Mouse (Mus musculus) urinary bladder, postnatal 4 days (tissue): ENCODE measurements around the gene Serf2.
A peak's percentile ranks its signal among the peaks of the same experiment; 100 is the strongest.

Experiments
- DNase-seq, 2 experiments: peaks; one replicate each; pipeline ENCODE4 v3.0.0; 2021 to 2022; ENCODE audit warnings: low spot score in 2 of 2

Serf2 gene

DNA sequence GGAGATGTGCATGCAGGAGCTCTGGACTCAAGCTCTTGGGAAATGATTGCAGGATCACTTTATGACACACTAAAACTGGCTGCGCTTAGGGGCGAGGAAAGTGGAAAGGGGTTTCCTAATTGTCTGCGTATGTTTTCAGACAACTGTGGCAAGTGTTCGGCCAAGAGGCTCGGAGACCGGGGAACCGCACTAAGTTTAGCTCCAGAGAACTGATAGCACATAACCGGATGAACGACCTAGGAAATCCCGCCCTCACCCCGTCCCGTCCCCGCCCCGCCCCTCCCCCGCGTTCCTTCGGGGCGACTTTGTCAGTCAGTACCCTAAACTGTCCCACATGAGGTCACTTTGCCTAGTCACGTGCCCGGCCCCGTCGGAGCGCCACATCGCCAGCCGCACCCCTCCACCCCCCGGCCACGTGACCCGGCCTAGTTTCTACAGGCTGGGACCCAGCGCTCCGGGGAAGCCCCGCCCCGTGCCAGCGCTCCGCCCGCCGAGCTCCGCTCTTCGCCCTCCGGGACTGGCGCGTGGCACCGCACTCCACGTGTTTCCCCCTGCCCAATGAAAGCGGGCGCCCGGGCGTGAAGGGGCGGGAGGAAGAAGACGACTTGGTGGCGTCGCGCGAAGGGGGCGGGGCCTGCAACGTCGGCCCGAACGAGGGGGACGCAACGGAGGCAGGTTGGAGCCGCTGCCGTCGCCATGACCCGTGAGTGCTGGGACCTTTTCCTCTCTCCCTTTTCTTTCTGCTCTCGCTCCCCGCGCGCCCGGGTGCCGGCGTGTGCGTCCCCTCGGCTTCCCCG lies at the start of gene Serf2:
Gene Serf2, plus strand, starts transcription at position 457 of the 797 bp plus-strand sequence.
- DNase-seq, result peak; percentile 100

DNA sequence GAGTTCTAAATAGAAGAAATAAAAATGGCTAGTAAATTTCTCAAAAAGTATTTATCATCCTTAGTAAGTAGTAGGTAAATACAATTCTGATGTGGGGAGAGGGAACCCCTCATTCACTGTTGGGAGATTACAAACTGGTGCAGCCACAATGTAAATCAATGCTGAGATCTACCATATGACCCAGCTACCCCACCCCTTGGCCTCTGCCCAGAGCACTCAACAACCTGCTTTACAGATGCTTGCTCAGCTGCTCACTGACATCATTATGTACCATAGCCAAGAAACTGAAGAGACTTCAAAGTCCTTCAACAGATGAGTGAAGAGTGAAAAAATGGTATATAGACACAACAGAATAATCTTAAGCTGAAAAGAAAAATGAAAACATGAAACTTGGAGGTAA lies 45.7 kb upstream of the Serf2 start:
- no peak for DNase-seq

DNA sequence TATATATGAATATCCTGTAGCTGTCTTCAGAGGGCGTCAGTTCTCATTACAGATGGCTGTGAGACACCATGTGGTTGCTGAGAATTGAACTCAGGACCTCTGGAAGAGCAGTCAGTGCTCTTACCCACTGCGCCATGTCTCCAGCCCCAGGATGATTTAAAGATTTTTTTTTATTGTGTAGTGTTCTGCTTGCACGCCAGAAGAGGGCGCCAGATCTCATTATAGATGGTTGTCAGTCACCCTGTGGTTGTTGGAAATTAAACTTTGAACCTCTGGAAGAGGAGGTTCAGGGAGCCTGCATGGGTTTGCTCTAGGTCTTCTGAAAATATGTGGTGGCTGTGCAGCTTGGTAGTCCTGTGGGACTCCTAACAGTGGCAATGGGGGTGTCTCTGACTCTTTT lies 40.8 kb upstream of the Serf2 start:
- no peak for DNase-seq

DNA sequence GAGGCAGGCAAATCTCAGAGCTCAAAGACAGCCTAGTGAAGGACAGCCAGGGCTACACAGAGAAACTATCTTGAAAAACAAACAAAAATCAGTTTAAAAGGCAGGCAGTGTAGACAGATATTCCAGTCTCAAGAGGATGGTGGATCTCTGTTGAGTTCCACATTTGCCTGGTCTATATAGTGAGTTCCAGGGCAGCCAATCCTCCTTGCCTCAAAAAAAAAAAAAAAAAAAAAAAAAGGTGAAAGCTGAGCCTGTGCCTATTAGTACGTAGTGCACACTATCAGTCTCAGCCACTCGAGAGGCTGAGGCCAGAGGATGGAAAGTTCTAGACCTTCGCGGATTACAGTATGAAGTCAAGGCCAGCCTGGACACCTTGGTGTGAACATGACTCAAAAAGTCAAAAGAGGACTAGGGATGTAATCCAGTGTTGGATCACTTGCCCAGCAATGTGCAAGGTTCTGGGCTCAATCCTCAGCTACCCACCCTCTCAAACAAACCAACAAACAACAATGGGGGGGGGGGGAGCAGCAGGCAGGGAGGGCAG lies 36.1 kb upstream of the Serf2 start:
- DNase-seq, result no peak

- DNase-seq, result peak; percentile 96 to 99
Observed at GRCm38 (mm10) chr2:121413387-121414042, 35.5 kb upstream of the Serf2 start, which contains the start of the genes Pdia3 and Catsper2. Gene Pdia3, plus strand, starts transcription at chr2:121413775. Gene Catsper2, minus strand, starts transcription at chr2:121413792.

GRCm38 (mm10) chr2:121414139-121414685 lies 34.8 kb upstream of the Serf2 start:
- no peak for DNase-seq

GRCm38 (mm10) chr2:121415103-121415502 lies 33.9 kb upstream of the Serf2 start:
- DNase-seq, result no peak

GRCm38 (mm10) chr2:121415591-121415990 lies 33.4 kb upstream of the Serf2 start:
- DNase-seq, result no peak

DNA sequence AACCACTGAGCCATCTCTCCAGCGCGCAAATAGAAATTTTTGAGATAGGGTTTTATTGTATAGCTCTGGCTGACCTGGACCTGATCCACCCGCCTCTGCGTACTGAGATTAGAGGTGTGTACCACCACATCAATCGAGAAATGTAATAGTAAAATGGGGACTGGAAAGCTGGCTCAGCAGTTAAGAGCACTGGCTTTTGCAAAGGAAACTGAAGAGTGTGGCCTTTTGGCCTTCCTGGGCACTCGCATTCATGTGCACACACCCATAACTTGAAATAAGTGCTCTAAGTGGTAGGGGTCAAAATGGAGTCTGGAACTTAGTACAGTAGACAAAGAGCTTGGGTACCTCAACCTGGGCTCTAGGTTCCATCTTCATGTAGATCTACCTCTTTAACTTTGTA lies 32.6 kb upstream of the Serf2 start:
- DNase-seq, result no peak

DNA sequence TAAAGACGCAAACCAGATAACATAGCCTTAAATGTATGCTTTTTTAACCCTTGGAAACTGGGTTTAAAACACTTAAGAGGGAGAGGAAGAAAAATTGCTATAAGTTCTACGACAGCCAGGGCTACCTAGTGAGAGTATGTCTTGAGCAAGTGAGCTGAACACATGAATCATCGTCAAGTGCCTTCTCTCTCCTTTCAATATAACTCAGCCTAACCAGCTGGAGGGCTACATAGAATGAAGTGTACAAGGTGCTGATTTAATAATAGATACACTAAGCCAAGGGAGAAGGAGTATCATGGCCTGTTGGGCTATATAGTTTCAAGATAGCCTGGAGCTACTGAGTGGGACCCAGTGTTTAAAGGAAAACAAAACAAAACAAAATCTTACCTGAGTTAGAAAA lies 30.5 kb upstream of the Serf2 start:
- DNase-seq, result no peak

DNA sequence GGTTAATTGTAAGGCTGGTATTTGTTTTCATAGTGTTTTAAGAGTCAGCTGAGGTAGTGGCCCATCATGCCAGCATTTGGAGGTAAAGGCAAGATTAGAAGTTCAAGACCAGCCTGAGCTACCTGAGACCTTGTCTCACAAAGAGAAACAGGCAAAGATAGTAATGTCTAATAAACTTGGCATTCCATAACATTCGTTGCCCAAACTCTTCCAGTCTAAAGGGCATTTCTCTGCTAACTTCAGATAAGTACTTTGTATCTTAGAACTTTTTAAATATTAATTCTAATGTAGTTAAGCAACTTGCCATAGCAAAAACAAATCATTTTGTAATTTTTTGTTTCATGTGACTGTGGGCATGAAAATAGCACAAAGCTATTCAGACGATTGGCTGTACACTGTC lies 25.8 kb upstream of the Serf2 start:
- DNase-seq, result no peak

- DNase-seq, result no peak
Observed at GRCm38 (mm10) chr2:121425890-121426289, 23.1 kb upstream of the Serf2 start.

DNA sequence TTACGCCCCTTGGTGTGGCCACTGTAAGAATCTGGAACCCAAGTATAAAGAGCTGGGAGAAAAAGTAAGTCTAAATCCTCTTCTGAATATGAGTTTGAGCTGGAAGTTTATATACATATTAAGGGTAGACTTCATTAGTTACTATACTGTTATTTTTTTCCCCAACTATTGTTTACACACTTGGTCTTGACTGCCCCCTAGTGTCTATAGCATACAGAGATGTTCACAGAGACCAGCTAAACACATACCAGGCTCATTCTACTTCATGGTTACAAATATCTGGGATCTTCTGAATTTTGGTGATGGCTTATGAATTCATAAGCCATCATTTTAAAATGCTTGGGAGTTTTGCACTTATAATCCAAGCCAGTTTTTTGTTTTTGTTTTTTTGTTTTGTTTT lies 14.1 kb upstream of the Serf2 start:
- no peak for DNase-seq

DNA sequence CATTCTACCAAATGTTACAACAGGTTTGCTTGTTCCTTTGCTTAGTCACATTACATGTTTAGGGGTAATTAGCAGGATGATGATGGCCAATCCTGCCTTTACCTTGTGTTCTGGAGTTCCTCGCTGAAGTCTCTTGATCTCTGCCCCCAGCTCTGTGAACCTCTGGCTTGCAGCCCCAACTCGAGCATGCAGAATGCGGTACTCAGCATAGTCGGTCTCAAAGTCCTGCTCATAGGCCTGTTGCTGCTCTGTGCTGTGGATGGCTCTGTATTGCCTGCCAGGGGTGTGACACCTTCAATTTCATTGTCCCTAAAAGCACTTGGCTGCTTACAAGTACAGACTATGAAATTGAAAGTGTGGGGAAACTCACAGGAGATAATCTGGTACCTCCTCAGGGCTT lies 9.2 kb upstream of the Serf2 start:
- no peak for DNase-seq

DNA sequence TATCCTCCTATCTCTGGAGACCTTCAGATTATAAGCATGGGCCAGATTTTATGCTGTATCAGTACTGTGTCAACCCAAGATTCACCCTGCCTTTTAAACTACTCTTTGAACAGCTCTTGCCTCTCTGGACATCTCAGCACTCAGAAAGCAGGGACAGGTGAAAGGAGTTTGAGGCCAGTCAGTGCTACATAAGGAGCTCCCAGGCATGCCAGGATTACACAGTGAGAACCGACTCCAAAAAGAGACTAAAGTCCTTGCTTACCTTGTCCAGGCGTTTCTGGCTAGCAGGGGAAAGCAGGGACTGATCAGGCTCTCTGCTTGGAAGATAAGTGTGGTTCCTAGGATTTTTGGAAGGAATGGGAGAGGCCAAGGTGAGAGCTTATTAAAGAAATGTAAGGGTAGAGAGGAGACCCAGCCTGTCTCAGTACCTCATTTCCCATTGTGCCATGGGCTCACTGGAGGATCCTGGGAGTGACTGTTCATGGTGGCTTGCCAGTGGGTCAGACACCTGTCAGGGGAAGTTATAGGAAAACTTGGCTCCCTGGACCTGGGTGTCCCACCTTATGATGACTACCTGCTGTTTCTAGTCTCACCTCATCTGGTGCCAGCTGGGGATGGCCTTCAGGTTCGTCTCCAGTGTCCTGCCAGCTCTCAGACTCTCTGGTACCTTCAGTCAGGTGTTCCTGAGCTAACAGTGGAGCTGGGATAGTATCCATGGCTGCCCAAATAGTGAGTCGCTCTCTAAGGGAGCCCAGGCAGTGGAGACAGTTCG lies 8.0 kb upstream of the Serf2 start:
- DNase-seq, result no peak

- no peak for DNase-seq
Observed at GRCm38 (mm10) chr2:121441800-121442199, 7.2 kb upstream of the Serf2 start.

DNA sequence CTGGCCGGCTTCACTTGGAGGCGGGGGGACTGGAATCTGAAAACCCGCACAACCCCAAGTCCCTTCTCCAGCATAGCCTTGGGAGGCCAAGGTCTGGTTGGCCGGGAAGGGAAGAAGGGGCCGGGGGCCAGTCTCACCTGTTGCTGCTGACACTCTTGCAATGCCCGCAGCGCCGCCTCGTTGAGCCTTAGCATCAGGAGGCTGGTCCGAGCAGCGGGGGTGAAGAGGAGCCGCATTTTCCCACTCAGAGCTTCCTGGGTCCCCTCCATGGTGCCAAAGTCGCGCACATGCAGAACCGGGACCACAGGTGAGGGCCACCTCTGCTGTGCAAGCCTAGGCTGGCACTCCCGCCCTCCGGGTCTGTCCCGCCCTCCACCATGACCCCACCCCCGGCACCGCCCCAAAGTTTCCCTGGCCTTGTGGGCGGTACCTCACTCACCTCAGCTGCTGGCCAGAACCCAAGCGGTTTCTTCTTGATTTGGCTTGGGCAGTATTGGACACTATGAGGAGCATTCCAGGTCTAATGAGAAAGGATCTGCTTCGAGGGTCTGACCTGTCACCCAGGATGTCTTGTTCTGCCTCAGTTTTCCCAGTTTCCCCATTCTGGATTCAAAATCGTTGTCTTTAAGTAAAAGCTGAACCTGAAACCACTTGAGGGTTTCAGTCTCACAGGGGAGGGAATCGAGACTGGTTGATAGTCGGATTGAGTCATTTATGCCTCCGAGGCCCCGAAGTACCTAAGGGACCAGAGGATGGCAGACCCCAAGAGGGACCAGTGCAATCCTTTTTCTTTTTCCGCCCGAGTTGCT lies 6.5 kb upstream of the Serf2 start:
- peak; percentile 47 to 69 for DNase-seq

DNA sequence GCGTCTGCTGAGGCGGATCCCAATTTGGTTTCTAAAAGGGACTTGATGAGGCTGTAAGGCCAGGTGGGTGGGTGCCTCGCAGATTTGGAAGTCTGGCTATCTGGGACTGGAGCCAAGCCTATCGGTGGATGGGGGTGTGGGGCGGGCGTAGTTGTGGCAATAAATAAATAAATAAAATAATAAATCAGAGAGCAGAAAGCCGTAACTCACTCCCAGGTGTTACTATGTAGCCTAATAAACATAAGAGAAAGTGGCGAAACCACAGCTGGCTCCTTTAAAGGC lies 6.0 kb upstream of the Serf2 start:
- DNase-seq, result no peak

DNA sequence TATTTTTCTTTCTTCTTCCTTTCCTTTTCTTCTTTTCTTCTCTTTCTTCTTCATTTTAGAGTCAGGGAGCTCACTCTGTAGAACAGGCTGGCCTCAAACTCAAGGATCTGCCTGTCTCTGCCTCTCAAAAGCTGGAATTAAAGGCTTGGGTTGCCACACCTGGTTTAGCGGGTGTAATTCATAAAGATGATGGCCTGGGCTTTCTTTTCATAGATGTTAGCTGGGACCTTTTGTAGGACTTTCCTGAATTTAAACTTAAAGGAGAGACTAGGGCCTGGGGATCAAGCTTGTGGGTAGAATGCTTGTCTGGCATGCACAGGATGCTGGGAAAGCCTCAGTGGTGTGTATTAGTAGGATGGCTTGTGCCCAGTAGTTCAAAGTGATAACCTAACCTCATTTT lies 4.8 kb upstream of the Serf2 start, which contains the start of gene Ell3:
Gene Ell3, minus strand, starts transcription at position 101 of the 400 bp plus-strand sequence.
- DNase-seq, result no peak

- no peak for DNase-seq
Observed at GRCm38 (mm10) chr2:121445117-121445516, 3.9 kb upstream of the Serf2 start.

DNA sequence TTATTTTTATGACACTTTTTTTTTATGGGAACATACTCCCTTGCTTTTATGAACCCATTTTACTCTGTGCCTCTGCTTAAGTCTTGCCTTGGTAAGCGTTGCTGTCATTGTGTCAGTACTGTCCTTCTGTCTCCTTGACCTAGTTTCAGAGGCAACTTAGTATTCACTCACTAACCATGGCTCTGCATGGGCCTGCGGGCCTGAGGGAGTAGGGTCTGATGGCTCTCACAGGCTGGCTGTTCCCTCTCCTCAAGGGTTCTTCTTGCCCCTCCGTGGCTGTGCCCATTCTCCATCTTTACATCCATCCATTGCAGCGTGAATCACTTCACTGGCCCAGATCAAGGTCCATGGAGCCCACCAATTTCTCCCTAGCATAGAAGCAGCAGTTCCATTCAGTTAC lies 2.5 kb upstream of the Serf2 start:
- no peak for DNase-seq
